Mouse (Mus musculus) bone marrow, adult 2 months (tissue): ENCODE data around the gene Ngf.

ENCODE experiments used
- CTCF ChIP-seq: fragments of 200-500 bp; IDR thresholded peaks from 2 replicates; pipeline ENCODE4 v1.5.1; 2011; ENCODE audit warnings: low read length, control low read depth; ENCODE audit not compliant: control insufficient read depth, insufficient read depth
- POLR2A ChIP-seq: fragments of 200-500 bp; IDR thresholded peaks from 2 replicates; pipeline ENCODE4 v1.6.1; 2011; ENCODE audit warnings: low read depth, mild to moderate bottlenecking, control low read depth, low read length, borderline replicate concordance; ENCODE audit not compliant: control insufficient read depth

- TF ChIP-seq POLR2A: no peak
- TF ChIP-seq CTCF: no peak
Measured at GRCm38 (mm10) chr3:102460528-102460927, 9.2 kb upstream of the Ngf start.
